Mouse (Mus musculus) left cerebral cortex, adult 2 months (tissue): ENCODE results near the gene Sacs. TPM values are rescaled to one million over a fixed set of nuclear protein-coding genes. Genes with fewer than 3 reads are reported as not detected.
"Not testable (repeated sequence)": the region's sequence is repeated elsewhere in the genome, so short reads cannot be mapped to it uniquely, and the experiment has no call there.

Source experiments
- DNase-seq, 2 experiments: peaks; one replicate each; pipeline ENCODE4 v3.0.0; 2021 to 2022; ENCODE audit warnings: low spot score in 2 of 2, mixed read lengths in 1 of 2; ENCODE audit errors: extremely low spot score in 1 of 2
- H3K27ac ChIP-seq: fragments of 200-600 bp; 2 replicates; pipeline ENCODE4 v1.8.1; 2022
- H3K4me3 ChIP-seq: fragments of 200-600 bp; 2 replicates; pipeline ENCODE4 v1.8.1; 2022
- CTCF ChIP-seq: fragments of 200-600 bp; IDR thresholded peaks from 2 replicates; pipeline ENCODE4 v1.8.1; 2022; ENCODE audit warnings: antibody characterized with exemption, mild to moderate bottlenecking, moderate library complexity
- intact Hi-C: fragments of 180-260 bp; cut with DNase I; formaldehyde crosslinking; loops from one replicate; pipeline ENCODE4 v1.15.1; 2025
- total RNA-seq, 2 experiments: library from RNA; stranded (reverse); gene quantifications; 2 replicates each; pipeline ENCODE4 v1.2.3; 2021

The Sacs gene
- total RNA-seq, 2 experiments from 2014 or later = 63.0 to 63.8 TPM

GRCm38 (mm10) chr14:61132556-61132955 is 5.7 kb upstream of the Sacs start:
- TF ChIP-seq CTCF = no peak
- intact Hi-C loops = no loop called here

GRCm38 (mm10) chr14:61134381-61135030 is 3.8 kb upstream of the Sacs start:
- intact Hi-C loops = loop anchor here (5.0 kb wide), 1 partner anchor 158 kb away; no protein-coding TSS in a partner anchor
- no peak for TF ChIP-seq CTCF
- no peak overlapping the region for H3K27ac ChIP-seq
- no peak for DNase-seq
- H3K4me3 ChIP-seq = no peak overlapping the region

More at GRCm38 (mm10) chr14:61132556-61132955, 5.7 kb upstream of the Sacs start:
- H3K27ac ChIP-seq = no peak overlapping the region
- H3K4me3 ChIP-seq = no peak overlapping the region
- DNase-seq = no peak

GRCm38 (mm10) chr14:61137410-61137809 is 847 bp upstream of the Sacs start:
- no peak for DNase-seq
- no peak for TF ChIP-seq CTCF
- intact Hi-C loops = loop anchor here (5.0 kb wide), 1 partner anchor 155 kb away; no protein-coding TSS in a partner anchor
- H3K27ac ChIP-seq = no peak overlapping the region
- no peak overlapping the region for H3K4me3 ChIP-seq

DNA sequence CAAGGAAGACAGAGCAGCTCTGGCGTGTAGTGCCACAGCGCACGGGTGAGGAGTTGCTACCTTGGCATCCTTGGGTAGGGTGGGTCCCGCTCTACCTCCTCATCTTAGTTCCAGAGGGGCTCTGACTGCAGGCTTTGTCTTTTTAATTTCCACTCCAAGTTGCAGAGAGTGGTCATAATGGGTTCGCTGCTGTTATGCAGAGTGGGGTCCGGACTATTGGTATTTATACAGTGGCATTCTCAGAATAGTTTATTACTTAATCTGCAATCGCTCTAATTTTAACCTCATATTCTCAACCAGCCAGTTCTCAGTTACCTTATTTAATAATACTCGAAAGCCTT is 440 bp downstream of the Sacs start:
- intact Hi-C loops = loop anchor here (5.0 kb wide), 1 partner anchor 154 kb away; no protein-coding TSS in a partner anchor
- peak overlapping the region; percentile 86 for H3K27ac ChIP-seq
- no peak for TF ChIP-seq CTCF
- peak overlapping the region; percentile 57 for H3K4me3 ChIP-seq
- DNase-seq = no peak

- TF ChIP-seq CTCF = no peak
- DNase-seq = no peak
- Histone ChIP-seq H3K4me3 (no peak overlapping the region), H3K27ac (no peak overlapping the region)
- intact Hi-C loops = no loop called here
Observed at GRCm38 (mm10) chr14:61143358-61143757, 5.1 kb downstream of the Sacs start.

DNA sequence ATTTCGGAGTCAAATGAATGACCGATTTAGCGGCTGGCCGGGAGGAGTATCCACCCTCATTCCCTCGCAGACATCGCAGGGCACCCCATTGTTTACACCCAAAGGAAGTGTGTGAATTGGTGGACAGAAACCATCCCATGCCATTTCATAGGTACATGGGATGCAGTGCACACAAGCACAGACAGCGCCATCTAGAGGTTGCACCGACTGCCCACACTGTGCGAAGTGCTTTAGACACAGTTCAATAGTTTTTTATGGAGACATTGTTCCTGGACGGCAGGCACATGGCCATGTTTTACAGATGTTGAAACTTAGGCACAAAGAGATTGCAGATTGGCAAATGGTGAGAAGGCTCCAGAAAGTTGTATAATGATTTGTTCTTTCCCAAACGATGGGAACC is 5.6 kb downstream of the Sacs start:
- peak; percentile 56 for TF ChIP-seq CTCF
- DNase-seq = no peak
- intact Hi-C loops = no loop called here
- H3K4me3 ChIP-seq = no peak overlapping the region
- H3K27ac ChIP-seq = no peak overlapping the region

DNA sequence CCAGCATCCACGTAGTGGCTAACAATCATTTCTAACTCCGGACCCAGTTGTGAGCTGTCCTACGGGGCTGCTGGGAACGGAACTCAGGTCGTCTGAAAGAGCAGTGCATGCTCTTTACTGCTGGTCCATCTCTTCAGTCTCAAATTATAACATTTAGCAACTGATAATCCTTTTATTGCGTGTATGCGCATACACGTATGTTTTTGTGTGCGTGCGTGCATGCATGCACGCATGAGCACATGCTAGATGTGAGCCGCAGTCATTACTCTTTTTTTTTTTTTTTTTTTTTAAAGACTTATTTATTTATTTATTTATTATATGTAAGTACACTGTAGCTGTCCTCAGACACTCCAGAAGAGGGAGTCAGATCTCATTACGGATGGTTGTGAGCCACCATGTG is 12.2 kb downstream of the Sacs start:
- H3K4me3 ChIP-seq, intact Hi-C loops, DNase-seq, H3K27ac ChIP-seq: not testable (repeated sequence)

DNA sequence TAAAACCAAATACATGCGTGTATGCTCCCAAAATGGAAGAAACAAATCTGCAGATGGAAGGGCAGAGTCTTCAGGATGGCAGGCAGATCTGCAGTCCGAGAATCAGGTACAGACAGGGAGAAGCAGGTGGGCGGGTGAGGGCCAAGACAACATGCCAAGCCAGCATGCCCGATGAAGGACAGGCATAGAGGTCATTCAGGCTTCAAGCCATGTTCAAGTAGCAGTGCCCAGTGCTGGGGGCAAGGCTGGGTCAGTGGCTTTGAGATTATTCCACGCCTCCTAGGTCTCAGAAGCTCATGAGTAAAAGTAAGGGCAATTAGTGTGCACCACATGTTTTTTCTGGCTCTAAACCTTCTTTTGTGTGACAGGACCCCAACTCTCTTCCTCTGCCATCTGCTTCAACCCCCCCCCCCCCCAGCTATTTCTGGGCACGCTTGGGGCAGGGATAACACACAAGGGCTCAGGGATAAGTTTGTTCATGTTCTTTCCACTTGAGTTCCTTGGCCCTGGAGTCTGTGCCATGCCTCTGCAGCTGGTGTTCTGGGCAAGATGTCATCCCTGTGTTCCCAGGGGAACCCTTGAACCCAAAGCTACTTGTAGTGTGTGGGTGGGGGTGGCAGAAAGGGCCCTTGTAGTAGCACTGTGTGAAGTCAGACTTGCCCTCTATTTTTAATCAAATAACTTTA is 16.8 kb downstream of the Sacs start:
- Histone ChIP-seq H3K27ac (no peak overlapping the region), H3K4me3 (no peak overlapping the region)
- TF ChIP-seq CTCF = no peak
- intact Hi-C loops = no loop called here
- no peak for DNase-seq

- intact Hi-C loops = no loop called here
- TF ChIP-seq CTCF = no peak
Observed at GRCm38 (mm10) chr14:61155687-61156086, 17.4 kb downstream of the Sacs start.

GRCm38 (mm10) chr14:61157426-61157825 is 19.2 kb downstream of the Sacs start:
- intact Hi-C loops, DNase-seq, H3K4me3 ChIP-seq, H3K27ac ChIP-seq: not testable (repeated sequence)

More at GRCm38 (mm10) chr14:61155687-61156086, 17.4 kb downstream of the Sacs start:
- no peak overlapping the region for H3K4me3 ChIP-seq
- no peak overlapping the region for H3K27ac ChIP-seq
- no peak for DNase-seq

DNA sequence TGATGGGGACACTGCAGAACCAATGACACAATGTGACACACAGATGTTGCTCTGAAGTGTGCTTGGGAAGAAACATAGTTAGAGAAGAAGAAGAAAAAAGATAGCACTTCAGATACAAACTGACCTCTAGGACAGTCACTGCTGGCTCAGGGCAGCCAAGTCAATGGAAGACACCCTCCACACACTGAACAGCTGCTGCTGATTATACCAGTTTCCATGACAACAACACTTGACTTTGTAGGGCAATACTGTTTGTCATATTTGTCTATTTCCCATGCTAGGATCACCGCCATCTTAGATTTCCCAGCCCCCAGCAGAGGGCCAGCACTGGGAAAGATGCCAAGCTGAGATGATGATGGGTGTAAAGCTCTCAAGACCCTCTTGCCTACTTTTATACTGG is 22.7 kb downstream of the Sacs start:
- TF ChIP-seq CTCF = no peak
- DNase-seq = no peak

GRCm38 (mm10) chr14:61161367-61162334 is 23.4 kb downstream of the Sacs start:
- intact Hi-C loops = no loop called here
- no peak for DNase-seq
- Histone ChIP-seq H3K4me3 (no peak overlapping the region), H3K27ac (peak overlapping the region; percentile 47; the same call in 1 of the 2 replicates)
- TF ChIP-seq CTCF = no peak

More for the DNA sequence above, 22.7 kb downstream of the Sacs start:
- Histone ChIP-seq H3K27ac (no peak overlapping the region; the same call in 1 of the 2 replicates), H3K4me3 (no peak overlapping the region)
- intact Hi-C loops = no loop called here
